Mouse (Mus musculus) layer of hippocampus, postnatal 25 days (tissue): ENCODE results near the gene Wdr47. TPM values are rescaled to one million over a fixed set of nuclear protein-coding genes. Genes with fewer than 3 reads are reported as not detected.

ENCODE experiments used
- microRNA-seq, 2 experiments: library from miRNA; unstranded; fragments of <30 nt; microRNA quantifications; one replicate each; pipeline ENCODE4 v1.2.0; 2021
- total RNA-seq, 2 experiments: library from RNA; stranded (reverse); gene quantifications; 2 replicates each; pipeline ENCODE4 v1.2.3; 2021

Wdr47 gene
- total RNA-seq, 2 experiments from 2014 or later, result 130 to 139 TPM

Small RNAs within 50 kb of the gene (microRNA-seq; reads per million reads assigned to microRNA genes)
- 0 reads per million in 2 experiments for gene Gm22860

Other genes starting within 250 kb of the Wdr47 start
- 1 to 10 TPM in 1 of 2 experiments, under 1 TPM in 1; 0.49 to 1.1 TPM for gene Mybphl, start 226.4 kb upstream of the Wdr47 start, total RNA-seq
- 10 to 100 TPM; 15.5 to 17.3 TPM for gene Psrc1, start 207.4 kb upstream of the Wdr47 start, total RNA-seq
- gene Celsr2, start 175.7 kb upstream of the Wdr47 start, total RNA-seq, result 100 to 1,000 TPM; 172 to 199 TPM
- gene Sars, start 146.1 kb upstream of the Wdr47 start, total RNA-seq, result 100 to 1,000 TPM; 187 to 207 TPM
- 1 to 10 TPM in 1 of 2 experiments, under 1 TPM in 1; 0.98 to 2.4 TPM for gene 1700013F07Rik, start 57.1 kb upstream of the Wdr47 start, total RNA-seq
- gene 5330417C22Rik, start 54.7 kb upstream of the Wdr47 start, total RNA-seq, result 10 to 100 TPM; 24.2 to 27.8 TPM
- 10 to 100 TPM; 49.6 to 54.1 TPM for gene Tmem167b, start 28.8 kb upstream of the Wdr47 start, total RNA-seq
- 10 to 100 TPM; 25.6 to 29.0 TPM for gene Taf13, start 19.6 kb upstream of the Wdr47 start, total RNA-seq
- 10 to 100 TPM; 27.0 to 31.0 TPM for gene Clcc1, start 62.6 kb downstream of the Wdr47 start, total RNA-seq
- gene Gpsm2, start 131.0 kb downstream of the Wdr47 start, total RNA-seq, result 10 to 100 TPM; 17.8 to 17.9 TPM
- not detected for gene Aknad1, start 148.4 kb downstream of the Wdr47 start, total RNA-seq
- gene Stxbp3, start 249.2 kb downstream of the Wdr47 start, total RNA-seq, result 10 to 100 TPM; 24.3 to 26.4 TPM